Mouse (Mus musculus) layer of hippocampus, adult 8-10 months (tissue): ENCODE data around the gene Cers1. TPM values are rescaled to one million over a fixed set of nuclear protein-coding genes. Genes with fewer than 3 reads are reported as not detected.

Experiments
- total RNA-seq, 4 experiments: library from RNA; stranded (reverse); gene quantifications; 2 replicates each; pipeline ENCODE4 v1.2.4; 2022

Cers1 gene
- total RNA-seq, 4 experiments from 2014 or later = 99.3 to 118 (median 106) TPM

Other genes with a start within 250 kb of the Cers1 start
- 10 to 100 TPM in 1 of 4 experiments, 1 to 10 TPM in 3; 2.6 to 11.3 (median 4.6) TPM for gene Tm6sf2, start 242.9 kb upstream of the Cers1 start, total RNA-seq
- 100 to 1,000 TPM in 2 of 4 experiments, 10 to 100 TPM in 2; 96.7 to 109 (median 100) TPM for gene Hapln4, start 232.3 kb upstream of the Cers1 start, total RNA-seq
- 100 to 1,000 TPM; 121 to 134 (median 129) TPM for gene Ncan, start 194.9 kb upstream of the Cers1 start, total RNA-seq
- 10 to 100 TPM; 28.3 to 38.4 (median 31.2) TPM for gene Nr2c2ap, start 184.4 kb upstream of the Cers1 start, total RNA-seq
- gene Rfxank, start 176.6 kb upstream of the Cers1 start, total RNA-seq = 10 to 100 TPM; 13.6 to 18.9 (median 14.7) TPM
- 10 to 100 TPM; 41.6 to 46.4 (median 43.8) TPM for gene Borcs8, start 176.3 kb upstream of the Cers1 start, total RNA-seq
- under 1 TPM in 2 of 4 experiments, not detected in 2; 0.82 to 0.96 TPM for gene Mef2b, start 176.1 kb upstream of the Cers1 start, total RNA-seq
- 10 to 100 TPM; 48.9 to 58.8 (median 53.3) TPM for gene Tmem161a, start 143.4 kb upstream of the Cers1 start, total RNA-seq
- 10 to 100 TPM; 32.9 to 55.2 (median 45.8) TPM for gene Slc25a42, start 103.5 kb upstream of the Cers1 start, total RNA-seq
- 100 to 1,000 TPM; 113 to 141 (median 123) TPM for gene Sugp2, start 81.5 kb upstream of the Cers1 start, total RNA-seq
- gene Armc6, start 81.3 kb upstream of the Cers1 start, total RNA-seq = 10 to 100 TPM; 38.0 to 49.2 (median 40.1) TPM
- gene Homer3, start 32.9 kb upstream of the Cers1 start, total RNA-seq = 10 to 100 TPM; 74.1 to 89.8 (median 80.1) TPM
- gene Ddx49, start 13.3 kb upstream of the Cers1 start, total RNA-seq = 10 to 100 TPM; 49.2 to 55.5 (median 54.6) TPM
- 100 to 1,000 TPM; 127 to 152 (median 135) TPM for gene Cope, start 13.3 kb upstream of the Cers1 start, total RNA-seq
- gene Gdf1, start 14.0 kb downstream of the Cers1 start, total RNA-seq = 10 to 100 TPM in 2 of 4 experiments, 1 to 10 TPM in 1, not detected in 1; 4.8 to 16.4 (median 11.3) TPM
- gene Upf1, start 37.5 kb downstream of the Cers1 start, total RNA-seq = 10 to 100 TPM; 57.9 to 73.1 (median 65.4) TPM
- 1 to 10 TPM in 1 of 4 experiments, under 1 TPM in 3; 0.31 to 1.4 (median 0.73) TPM for gene Comp, start 57.8 kb downstream of the Cers1 start, total RNA-seq
- 100 to 1,000 TPM; 154 to 203 (median 177) TPM for gene Crtc1, start 123.8 kb downstream of the Cers1 start, total RNA-seq
- 10 to 100 TPM; 48.4 to 56.6 (median 53.1) TPM for gene Klhl26, start 161.2 kb downstream of the Cers1 start, total RNA-seq
- gene Tmem59l, start 171.6 kb downstream of the Cers1 start, total RNA-seq = 100 to 1,000 TPM; 284 to 307 (median 293) TPM
- gene Crlf1, start 177.4 kb downstream of the Cers1 start, total RNA-seq = 10 to 100 TPM; 20.4 to 31.5 (median 30.1) TPM
- gene Rex1bd, start 191.0 kb downstream of the Cers1 start, total RNA-seq = 100 to 1,000 TPM in 2 of 4 experiments, 10 to 100 TPM in 2; 86.4 to 104 (median 97.3) TPM
- gene Uba52, start 195.0 kb downstream of the Cers1 start, total RNA-seq = 1,000 to 10,000 TPM in 2 of 4 experiments, 100 to 1,000 TPM in 2; 772 to 1,065 (median 933) TPM
- gene Fkbp8, start 211.9 kb downstream of the Cers1 start, total RNA-seq = 100 to 1,000 TPM; 420 to 440 (median 425) TPM
- 10 to 100 TPM; 36.7 to 46.9 (median 39.6) TPM for gene Kxd1, start 212.2 kb downstream of the Cers1 start, total RNA-seq
- 10 to 100 TPM; 19.6 to 22.0 (median 20.8) TPM for gene Ell, start 223.7 kb downstream of the Cers1 start, total RNA-seq